Mouse (Mus musculus): ENCODE data around the gene Adarb2.
A peak's percentile ranks its signal among the peaks of the same experiment; 100 is the strongest.

The Adarb2 gene

GRCm38 (mm10) chr13:8691448-8691847 lies 488.8 kb downstream of the Adarb2 start:
- no peak for DNase-seq

- no peak for DNase-seq
Measured at GRCm38 (mm10) chr13:8692787-8693186, 490.1 kb downstream of the Adarb2 start.

GRCm38 (mm10) chr13:8698451-8698850 lies 495.8 kb downstream of the Adarb2 start:
- no peak for DNase-seq

GRCm38 (mm10) chr13:8699831-8700230 lies 497.2 kb downstream of the Adarb2 start:
- no peak for DNase-seq

- DNase-seq = no peak
Measured at GRCm38 (mm10) chr13:8700981-8701380, 498.3 kb downstream of the Adarb2 start.

- no peak for DNase-seq
Measured at GRCm38 (mm10) chr13:8705296-8705695, 502.6 kb downstream of the Adarb2 start.

GRCm38 (mm10) chr13:8713377-8713776 lies 510.7 kb downstream of the Adarb2 start:
- no peak for DNase-seq

GRCm38 (mm10) chr13:8729972-8730645 lies 527.4 kb downstream of the Adarb2 start:
- DNase-seq = no peak

- peak; percentile 24 for DNase-seq
Measured at GRCm38 (mm10) chr13:8737139-8737865, 534.6 kb downstream of the Adarb2 start.

- no peak for DNase-seq
Measured at GRCm38 (mm10) chr13:8742792-8743191, 540.1 kb downstream of the Adarb2 start.

GRCm38 (mm10) chr13:8744565-8744964 lies 541.9 kb downstream of the Adarb2 start:
- peak; percentile 22 for DNase-seq

GRCm38 (mm10) chr13:8745596-8745995 lies 542.9 kb downstream of the Adarb2 start:
- DNase-seq = no peak

- DNase-seq = no peak
Measured at GRCm38 (mm10) chr13:8749451-8749850, 546.8 kb downstream of the Adarb2 start.

- DNase-seq = no peak
Measured at GRCm38 (mm10) chr13:8760940-8761339, 558.3 kb downstream of the Adarb2 start.

- DNase-seq = no peak
Measured at GRCm38 (mm10) chr13:8769654-8770227, 567.1 kb downstream of the Adarb2 start.

GRCm38 (mm10) chr13:8770616-8771015 lies 568.0 kb downstream of the Adarb2 start:
- DNase-seq = no peak

GRCm38 (mm10) chr13:8780441-8780840 lies 577.8 kb downstream of the Adarb2 start:
- DNase-seq = peak; percentile 43

GRCm38 (mm10) chr13:8782636-8783035 lies 580.0 kb downstream of the Adarb2 start:
- DNase-seq = no peak

- no peak for DNase-seq
Measured at GRCm38 (mm10) chr13:8783686-8784307, 581.1 kb downstream of the Adarb2 start.

GRCm38 (mm10) chr13:8784308-8785061 lies 581.8 kb downstream of the Adarb2 start:
- no peak for DNase-seq

GRCm38 (mm10) chr13:8785185-8785584 lies 582.5 kb downstream of the Adarb2 start:
- DNase-seq = peak; percentile 50

- DNase-seq = no peak
Measured at GRCm38 (mm10) chr13:8793217-8793616, 590.6 kb downstream of the Adarb2 start.

GRCm38 (mm10) chr13:8800576-8800975 lies 597.9 kb downstream of the Adarb2 start:
- DNase-seq = no peak

Measured in kidney, postnatal 14 days (tissue).